8 mouse cellular contexts compared by ENCODE assay signal in genomic region chr10:18055696-18056390, GRCm38 (mm10). TPM values are rescaled to one million over a fixed set of nuclear protein-coding genes. Genes with fewer than 3 reads are reported as not detected.
DNase-seq lines count a peak whose midpoint lies in the region; ATAC-seq and TF ChIP-seq lines count a peak whose summit lies in the region.

Gene Reps1 (plus strand): TSS chr10:18055861.

- H3K27ac ChIP-seq in forebrain, postnatal 0 days (ENCODE audit: low read depth, low read length), result peak within 1 kb of the TSS; percentile 93
- H3K27ac ChIP-seq in hindbrain, embryonic 11.5 days (ENCODE audit: low read depth, low read length), result peak within 1 kb of the TSS; percentile 95
- H3K27ac ChIP-seq in limb, embryonic 14.5 days (replicated peaks; ENCODE audit: low read depth, low read length), result peak within 1 kb of the TSS; percentile 94

- H3K9me3 ChIP-seq in forebrain, postnatal 0 days (ENCODE audit: low read length), result no peaks in the 10 kb centered on the region
- H3K9me3 ChIP-seq in hindbrain, embryonic 11.5 days (ENCODE audit: control insufficient read depth, low read length), result no peaks in the 10 kb centered on the region
- no peaks in the 10 kb centered on the region for H3K9me3 ChIP-seq in limb, embryonic 14.5 days (ENCODE audit: control insufficient read depth, low read length)

- TF ChIP-seq POLR2A in limb, embryonic 14.5 days (IDR thresholded peaks at IDR 0.05; ENCODE audit: borderline replicate concordance, extremely low read depth, insufficient read depth, insufficient read length), result no peak

- H3K9ac ChIP-seq in forebrain, postnatal 0 days, result peak within 1 kb of the TSS; percentile 96
- peak within 1 kb of the TSS; percentile 95 for H3K9ac ChIP-seq in hindbrain, embryonic 11.5 days (ENCODE audit: low read depth, low read length)
- H3K9ac ChIP-seq in limb, embryonic 14.5 days (ENCODE audit: low read depth, low read length, severe bottlenecking), result peak within 1 kb of the TSS; percentile 93

- ATAC-seq in forebrain, postnatal 0 days, result peak; percentile 76
- peak; percentile 86 for ATAC-seq in hindbrain, embryonic 11.5 days (ENCODE audit: low FRiP score)
- peak; percentile 62 for ATAC-seq in limb, embryonic 14.5 days (ENCODE audit: low FRiP score, low read depth)

- H3K4me2 ChIP-seq in forebrain, postnatal 0 days (ENCODE audit: low read depth), result peak within 1 kb of the TSS; percentile 73
- peak within 1 kb of the TSS; percentile 74 for H3K4me2 ChIP-seq in hindbrain, embryonic 11.5 days (replicated peaks; ENCODE audit: low read depth, low read length)
- peak within 1 kb of the TSS; percentile 72 for H3K4me2 ChIP-seq in limb, embryonic 14.5 days (replicated peaks; ENCODE audit: low read depth, low read length, severe bottlenecking)

- DNase-seq in urinary bladder, adult 2 months (ENCODE audit: low spot score), result peak; percentile 50
- no peak for DNase-seq in urinary bladder, postnatal 10 days (ENCODE audit: low spot score)
- peak; percentile 20 to 62 for DNase-seq in cerebellum, adult 18-20 months
- DNase-seq in forebrain, postnatal 0 days, result peak; percentile 55
- peak; percentile 66 for DNase-seq in hindbrain, embryonic 11.5 days (ENCODE audit: low spot score)
- DNase-seq in limb, embryonic 14.5 days (ENCODE audit: low spot score), result peak; percentile 53
- DNase-seq in neural tube, embryonic 10.5 days (ENCODE audit: extremely low spot score, low spot score), result peak; percentile 72
- peak; percentile 23 for DNase-seq in urinary bladder, postnatal 36 days (ENCODE audit: low spot score in 2 of 2)

- TF ChIP-seq CTCF in forebrain, postnatal 0 days (IDR thresholded peaks at IDR 0.05; ENCODE audit: low read depth), result no peak

- peak within 1 kb of the TSS; percentile 90 for H3K4me3 ChIP-seq in forebrain, postnatal 0 days (ENCODE audit: low read depth, low read length)
- H3K4me3 ChIP-seq in hindbrain, embryonic 11.5 days (ENCODE audit: low read depth, low read length), result peak within 1 kb of the TSS; percentile 97
- H3K4me3 ChIP-seq in limb, embryonic 14.5 days (replicated peaks; ENCODE audit: low read length), result peak within 1 kb of the TSS; percentile 93

- H3K36me3 ChIP-seq in forebrain, postnatal 0 days (ENCODE audit: insufficient read depth), result no peaks in the 10 kb centered on the region
- H3K36me3 ChIP-seq in hindbrain, embryonic 11.5 days (ENCODE audit: control insufficient read depth, insufficient read depth, low read length), result no peaks in the 10 kb centered on the region
- no peaks in the 10 kb centered on the region for H3K36me3 ChIP-seq in limb, embryonic 14.5 days (ENCODE audit: control insufficient read depth, insufficient read depth, low read length)

- H3K4me1 ChIP-seq in forebrain, postnatal 0 days (ENCODE audit: insufficient read depth), result peaks cover 17% of the 10 kb centered on the region
- no peaks in the 10 kb centered on the region for H3K4me1 ChIP-seq in hindbrain, embryonic 11.5 days (replicated peaks; ENCODE audit: control insufficient read depth, insufficient read depth, low read length)
- H3K4me1 ChIP-seq in limb, embryonic 14.5 days (ENCODE audit: control insufficient read depth, insufficient read depth, low read length), result peaks cover 22% of the 10 kb centered on the region

- no peaks in the 10 kb centered on the region for H3K27me3 ChIP-seq in forebrain, postnatal 0 days (ENCODE audit: insufficient read depth, low read length)
- H3K27me3 ChIP-seq in hindbrain, embryonic 11.5 days (ENCODE audit: control insufficient read depth, insufficient read depth, low read length), result no peaks in the 10 kb centered on the region
- H3K27me3 ChIP-seq in limb, embryonic 14.5 days (ENCODE audit: control insufficient read depth, insufficient read depth, low read length), result no peaks in the 10 kb centered on the region

- WGBS in forebrain, postnatal 0 days, result under 1% methylated on average over 66 of the region's 90 CpGs
- 0% methylated on average over 24 of the region's 90 CpGs for whole genome bisulfite sequencing in hindbrain, embryonic 11.5 days
- WGBS in limb, embryonic 14.5 days, result 1% methylated on average over 25 of the region's 90 CpGs

RNA-seq across cellular contexts. Expression of gene Reps1, which starts in this region (rescaled TPM):
- 42.0 and 42.3 TPM in 2 replicates for polyA plus RNA-seq in urinary bladder, adult 2 months (2012; rRNA removed)
- total RNA-seq in forebrain, postnatal 0 days (2014; rRNA removed), result 52.9 and 64.3 TPM in 2 replicates
- polyA plus RNA-seq in forebrain, postnatal 0 days (2015; fragmentation: Nextera tagmentation; extraction: Ambion mirVana), result 13.3 and 13.9 TPM in 2 replicates
- 24.6 and 29.7 TPM in 2 replicates for polyA plus RNA-seq in hindbrain, embryonic 11.5 days (2014; fragmentation: Nextera tagmentation; extraction: Ambion mirVana)
- 82.3 and 90.0 TPM in 2 replicates for polyA plus RNA-seq in limb, embryonic 14.5 days (2012; rRNA removed)
- 31.8 and 43.6 TPM in 2 replicates for polyA plus RNA-seq in limb, embryonic 14.5 days (2014; fragmentation: Nextera tagmentation; extraction: Ambion mirVana)
